Mouse (Mus musculus): ENCODE data around the gene Uck2. TPM values are rescaled to one million over a fixed set of nuclear protein-coding genes. Genes with fewer than 3 reads are reported as not detected.

The Uck2 gene
- total and polyA plus RNA-seq, 3 experiments: 191 to 643 (median 290) TPM

DNA sequence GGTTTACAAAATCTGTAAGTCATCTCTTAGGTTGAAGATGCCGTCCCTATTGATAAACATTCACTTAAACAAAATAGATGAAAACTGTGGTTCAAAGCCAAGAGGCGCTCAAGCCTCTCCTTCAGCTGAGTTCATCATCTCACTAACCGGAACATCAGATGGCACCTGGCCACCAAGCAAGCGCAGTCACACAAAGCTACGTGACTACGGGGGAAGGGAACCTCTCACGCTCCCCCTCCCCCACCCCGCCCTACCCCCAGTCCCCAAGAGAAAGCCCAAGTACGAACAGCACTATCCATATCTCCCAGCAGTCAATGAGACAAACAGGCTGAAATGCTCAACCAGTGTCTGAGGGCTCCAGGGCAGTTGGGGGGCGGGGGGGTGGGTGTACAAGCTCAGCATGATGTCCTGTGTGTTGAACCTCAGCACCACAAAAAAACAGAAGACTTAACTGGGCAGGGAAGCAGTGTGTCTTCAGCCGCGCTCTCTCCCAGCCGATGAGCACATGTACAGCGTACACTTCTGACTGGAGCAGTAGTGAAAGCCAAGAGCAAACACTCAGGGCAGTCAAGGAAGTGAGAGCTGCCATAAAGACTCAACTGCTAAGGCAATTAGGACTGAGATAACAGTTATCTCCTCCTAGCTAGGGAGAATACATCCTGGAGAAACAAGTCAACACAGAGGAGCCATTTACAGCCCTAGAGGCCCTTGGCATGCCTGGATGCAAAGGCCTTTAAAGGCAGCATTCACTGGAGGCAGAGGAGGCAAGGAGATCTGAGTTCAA is 11.5 kb downstream of the Uck2 start (continued):
- TF ChIP-seq ZMIZ1 (IDR thresholded peaks at IDR 0.05; ENCODE audit: low read depth, low read length): peak; percentile 42
- TF ChIP-seq TAL1 (IDR thresholded peaks at IDR 0.05; ENCODE audit: low read length): peak; percentile 27; the same call in 1 of the 2 replicates
- no peak for TF ChIP-seq MEF2A (IDR thresholded peaks at IDR 0.05; ENCODE audit: extremely low read depth, insufficient replicate concordance, low read depth, low read length, poor library complexity, severe bottlenecking)
- TF ChIP-seq E2F4 (IDR thresholded peaks at IDR 0.05; ENCODE audit: borderline replicate concordance, low read depth, low read length): no peak

DNA sequence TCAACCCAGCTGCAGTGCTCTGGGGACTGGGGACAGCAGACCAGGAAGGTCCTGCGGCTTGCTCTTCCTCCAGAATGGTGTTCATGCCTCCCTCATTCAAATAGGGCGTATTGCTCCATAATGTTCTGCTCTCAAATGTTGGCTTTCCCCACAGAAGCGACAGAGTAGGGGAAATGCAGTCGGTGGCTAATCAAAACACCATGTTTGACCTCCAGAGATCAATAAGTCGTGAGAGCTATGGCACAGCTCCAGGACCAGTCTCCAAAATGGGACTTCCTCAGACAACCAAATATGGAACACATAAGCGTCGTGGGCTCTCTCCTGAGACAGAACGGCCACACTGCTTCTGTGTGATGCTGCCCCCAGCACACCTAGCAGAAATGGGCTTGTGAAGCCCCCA is 13.3 kb downstream of the Uck2 start:
- TF ChIP-seq UBTF (IDR thresholded peaks at IDR 0.05; ENCODE audit: borderline replicate concordance, insufficient read depth, low read depth, low read length) (no peak), E2F4 (IDR thresholded peaks at IDR 0.05; ENCODE audit: borderline replicate concordance, low read depth, low read length) (no peak), MEF2A (IDR thresholded peaks at IDR 0.05; ENCODE audit: extremely low read depth, insufficient replicate concordance, low read depth, low read length, poor library complexity, severe bottlenecking) (no peak), MYB (IDR thresholded peaks at IDR 0.05; ENCODE audit: low read depth, low read length) (no peak), POLR2AphosphoS2 (IDR thresholded peaks at IDR 0.05; ENCODE audit: low read length) (no peak), NELFE (IDR thresholded peaks at IDR 0.05; ENCODE audit: low read depth, low read length) (no peak), ELF1 (IDR thresholded peaks at IDR 0.05; ENCODE audit: low read depth, low read length) (no peak), NRF1 (IDR thresholded peaks at IDR 0.05; ENCODE audit: insufficient read depth, low read depth, low read length, poor library complexity, severe bottlenecking) (no peak), BHLHE40 (IDR thresholded peaks at IDR 0.05; ENCODE audit: borderline replicate concordance, low read depth, low read length) (no peak), RCOR1 (IDR thresholded peaks at IDR 0.05; ENCODE audit: low read depth, low read length) (no peak), HCFC1 (IDR thresholded peaks at IDR 0.05; ENCODE audit: low read depth, low read length) (no peak), ZNF384 (IDR thresholded peaks at IDR 0.05; ENCODE audit: low read depth, low read length) (no peak), ZKSCAN1 (IDR thresholded peaks at IDR 0.05; ENCODE audit: low read depth, low read length) (no peak)
- Histone ChIP-seq H3K27me3 (ENCODE audit: control insufficient read depth in 1 of 2, insufficient read depth in 2 of 2, low read length in 2 of 2) (no peaks in the 10 kb centered on the region), H3K9ac (ENCODE audit: control insufficient read depth, low read depth, low read length, poor library complexity, severe bottlenecking) (peak overlapping the region; percentile 8; the same call in 1 of the 2 replicates), H3K4me3 (ENCODE audit: control insufficient read depth in 1 of 2, insufficient read depth in 1 of 2, low read depth in 2 of 2, low read length in 2 of 2) (no peak overlapping the region), H3K79me2 (ENCODE audit: control insufficient read depth, insufficient read depth, low read length, poor library complexity) (peaks cover 90% of the 10 kb centered on the region), H3K27ac (ENCODE audit: control insufficient read depth, low read depth, low read length) (peak overlapping the region; percentile 34), H3K4me1 (ENCODE audit: control insufficient read depth in 1 of 2, insufficient read depth in 2 of 2, low read length in 2 of 2) (peaks cover 34 to 68% of the 10 kb centered on the region in 2 experiments), H3K9me3 (replicated peaks; ENCODE audit: insufficient read depth, low read length) (no peaks in the 10 kb centered on the region), H3K36me3 (ENCODE audit: control insufficient read depth in 1 of 2, insufficient read depth in 2 of 2, low read length in 2 of 2) (peaks cover 5 to 62% of the 10 kb centered on the region in 2 experiments; a peak in 3 of 4 replicates)
- DNase-seq (ENCODE audit: low read depth, low spot score): no peak

DNA sequence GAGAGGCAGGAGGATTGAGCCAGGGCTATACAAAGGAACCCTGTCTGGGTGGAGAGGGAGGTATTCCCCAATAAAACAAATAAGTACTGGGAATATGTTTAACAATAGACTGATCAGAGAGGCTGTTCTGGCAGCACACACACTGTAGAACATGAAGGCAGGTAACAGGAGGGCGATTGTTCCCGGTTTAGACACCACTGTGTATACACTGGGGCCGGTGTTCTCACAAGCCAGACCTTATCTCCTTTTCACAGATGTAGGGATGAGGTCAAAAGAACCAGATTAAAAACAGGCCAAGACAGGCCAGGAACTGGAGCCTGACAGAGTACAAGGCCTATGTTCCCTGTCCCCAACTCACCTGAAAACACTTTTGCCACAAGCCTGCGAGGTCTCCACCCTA is 13.8 kb downstream of the Uck2 start:
- Histone ChIP-seq H3K9me3 (replicated peaks; ENCODE audit: insufficient read depth, low read length) (no peaks in the 10 kb centered on the region), H3K27me3 (ENCODE audit: control insufficient read depth in 1 of 2, insufficient read depth in 2 of 2, low read length in 2 of 2) (no peaks in the 10 kb centered on the region), H3K79me2 (ENCODE audit: control insufficient read depth, insufficient read depth, low read length, poor library complexity) (peaks cover 90% of the 10 kb centered on the region), H3K9ac (ENCODE audit: control insufficient read depth, low read depth, low read length, poor library complexity, severe bottlenecking) (no peak overlapping the region), H3K4me3 (ENCODE audit: control insufficient read depth in 1 of 2, insufficient read depth in 1 of 2, low read depth in 2 of 2, low read length in 2 of 2) (no peak overlapping the region), H3K27ac (ENCODE audit: control insufficient read depth, low read depth, low read length) (peak overlapping the region; percentile 34), H3K36me3 (ENCODE audit: control insufficient read depth in 1 of 2, insufficient read depth in 2 of 2, low read length in 2 of 2) (peaks cover 5 to 67% of the 10 kb centered on the region in 2 experiments; a peak in 3 of 4 replicates), H3K4me1 (ENCODE audit: control insufficient read depth in 1 of 2, insufficient read depth in 2 of 2, low read length in 2 of 2) (peaks cover 34 to 64% of the 10 kb centered on the region in 2 experiments)
- DNase-seq (ENCODE audit: low read depth, low spot score): peak; percentile 75
- TF ChIP-seq RAD21 (IDR thresholded peaks at IDR 0.05; ENCODE audit: low read depth, low read length): no peak
- TF ChIP-seq POLR2AphosphoS5 (IDR thresholded peaks at IDR 0.05; ENCODE audit: borderline replicate concordance, low read depth, low read length): no peak
- TF ChIP-seq BHLHE40 (IDR thresholded peaks at IDR 0.05; ENCODE audit: borderline replicate concordance, low read depth, low read length): peak; percentile 27; the same call in 1 of the 2 replicates
- 0 out of 2 replicates have a peak, but pooled peaks have one; percentile 8 for TF ChIP-seq NELFE (IDR thresholded peaks at IDR 0.05; ENCODE audit: low read depth, low read length)
- peak; percentile 87 for TF ChIP-seq GATA1 (IDR thresholded peaks at IDR 0.05; ENCODE audit: low read depth, low read length)
- peak; percentile 85 for TF ChIP-seq EP300 (IDR thresholded peaks at IDR 0.05; ENCODE audit: low read depth in 1 of 2, low read length in 2 of 2)
- TF ChIP-seq MXI1 (IDR thresholded peaks at IDR 0.05; ENCODE audit: low read depth, low read length): peak; percentile 62
- peak; percentile 92 for TF ChIP-seq ETS1 (IDR thresholded peaks at IDR 0.05; ENCODE audit: low read depth, low read length)
- peak; percentile 93 for TF ChIP-seq TCF12 (IDR thresholded peaks at IDR 0.05; ENCODE audit: low read depth, low read length)
- TF ChIP-seq ELF1 (IDR thresholded peaks at IDR 0.05; ENCODE audit: low read depth, low read length): 0 out of 2 replicates have a peak, but pooled peaks have one; percentile 20
- 0 out of 2 replicates have a peak, but pooled peaks have one; percentile 26 for TF ChIP-seq HCFC1 (IDR thresholded peaks at IDR 0.05; ENCODE audit: low read depth, low read length)
- no peak for TF ChIP-seq POLR2AphosphoS2 (IDR thresholded peaks at IDR 0.05; ENCODE audit: low read length)
- no peak for TF ChIP-seq GABPA (IDR thresholded peaks at IDR 0.05; ENCODE audit: low read depth, low read length)
- peak; percentile 72 for TF ChIP-seq SIN3A (IDR thresholded peaks at IDR 0.05; ENCODE audit: low read length)
- no peak for TF ChIP-seq KAT2A (conservative IDR thresholded peaks at IDR 0.05; ENCODE audit: low read depth, low read length)
- no peak for TF ChIP-seq NRF1 (IDR thresholded peaks at IDR 0.05; ENCODE audit: insufficient read depth, low read depth, low read length, poor library complexity, severe bottlenecking)
